Mouse (Mus musculus): ENCODE measurements around the gene Fbxo41.
A peak's percentile ranks its signal among the peaks of the same experiment; 100 is the strongest.
"Not testable (repeated sequence)": the region's sequence is repeated elsewhere in the genome, so short reads cannot be mapped to it uniquely, and the experiment has no call there.

Fbxo41 gene

GRCm38 (mm10) chr6:85490252-85490651 lies 12.5 kb downstream of the Fbxo41 start:
- DNase-seq, result no peak

- no peak for DNase-seq
Observed at GRCm38 (mm10) chr6:85489717-85490116, 13.1 kb downstream of the Fbxo41 start.

GRCm38 (mm10) chr6:85488510-85488909 lies 14.3 kb downstream of the Fbxo41 start:
- no peak for DNase-seq

GRCm38 (mm10) chr6:85485738-85486137 lies 17.1 kb downstream of the Fbxo41 start:
- no peak for DNase-seq

GRCm38 (mm10) chr6:85483843-85484721 lies 18.7 kb downstream of the Fbxo41 start:
- DNase-seq, result no peak

- DNase-seq, result no peak
Observed at GRCm38 (mm10) chr6:85480685-85481084, 22.1 kb downstream of the Fbxo41 start.

GRCm38 (mm10) chr6:85479979-85480378 lies 22.8 kb downstream of the Fbxo41 start:
- no peak for DNase-seq

GRCm38 (mm10) chr6:85478416-85478815 lies 24.4 kb downstream of the Fbxo41 start:
- no peak for DNase-seq

- DNase-seq, result no peak
Observed at GRCm38 (mm10) chr6:85477366-85477917, 25.4 kb downstream of the Fbxo41 start.

GRCm38 (mm10) chr6:85475581-85475980 lies 27.2 kb downstream of the Fbxo41 start:
- DNase-seq, result no peak

- no peak for DNase-seq
Observed at GRCm38 (mm10) chr6:85472542-85472941, 30.3 kb downstream of the Fbxo41 start.

GRCm38 (mm10) chr6:85471962-85472361 lies 30.8 kb downstream of the Fbxo41 start:
- no peak for DNase-seq

- DNase-seq, result no peak
Observed at GRCm38 (mm10) chr6:85469660-85470430, 32.9 kb downstream of the Fbxo41 start.

GRCm38 (mm10) chr6:85465381-85465780 lies 37.4 kb downstream of the Fbxo41 start:
- DNase-seq, result no peak

- DNase-seq, result no peak
Observed at GRCm38 (mm10) chr6:85459621-85460020, 43.2 kb downstream of the Fbxo41 start.

- DNase-seq, result no peak
Observed at GRCm38 (mm10) chr6:85452816-85453215, 50.0 kb downstream of the Fbxo41 start.

- DNase-seq, result no peak
Observed at GRCm38 (mm10) chr6:85452411-85452665, 50.5 kb downstream of the Fbxo41 start.

GRCm38 (mm10) chr6:85451664-85452410 lies 51.0 kb downstream of the Fbxo41 start, which contains the start of gene Pradc1:
TSS of gene Pradc1 (minus strand) at chr6:85451970.
- peak; percentile 93 for DNase-seq

- DNase-seq, result peak; percentile 99
Observed at GRCm38 (mm10) chr6:85450697-85451663, 51.8 kb downstream of the Fbxo41 start, which contains the start of gene Cct7. TSS of gene Cct7 (plus strand) at chr6:85451514.

GRCm38 (mm10) chr6:85450140-85450539 lies 52.7 kb downstream of the Fbxo41 start:
- DNase-seq, result not testable (repeated sequence)

- no peak for DNase-seq
Observed at GRCm38 (mm10) chr6:85447351-85447750, 55.4 kb downstream of the Fbxo41 start.

- no peak for DNase-seq
Observed at GRCm38 (mm10) chr6:85445286-85445685, 57.5 kb downstream of the Fbxo41 start.

Measured in right cerebral cortex, postnatal 4 days (tissue).